Mouse (Mus musculus) forebrain, embryonic 11.5 days (tissue): ENCODE measurements around the gene Larp6. TPM values are rescaled to one million over a fixed set of nuclear protein-coding genes. Genes with fewer than 3 reads are reported as not detected.

ENCODE experiments used
- ATAC-seq: fragments of 200-750 bp; cut with Nextera tagmentation; replicated peaks from 2 replicates; pipeline ENCODE4 v1.8.0; 2017; ENCODE audit warnings: moderate TSS enrichment; ENCODE audit not compliant: low FRiP score
- DNase-seq: peaks from one replicate; pipeline ENCODE4 v3.0.0-alpha.2; 2017; ENCODE audit warnings: low spot score
- H3K27ac ChIP-seq: fragments of 300-500 bp; sonication (generic); 2 replicates; pipeline ENCODE4 v1.5.1; 2014; ENCODE audit warnings: low read depth, low read length
- H3K27me3 ChIP-seq: fragments of 300-500 bp; sonication (generic); 2 replicates; pipeline ENCODE4 v1.6.1; 2014; ENCODE audit warnings: mild to moderate bottlenecking, low read length, mixed read lengths; ENCODE audit not compliant: control insufficient read depth, insufficient read depth
- H3K36me3 ChIP-seq: fragments of 300-500 bp; sonication (generic); 2 replicates; pipeline ENCODE4 v1.6.1; 2014; ENCODE audit warnings: mild to moderate bottlenecking, low read length, moderate library complexity, mixed read lengths; ENCODE audit not compliant: control insufficient read depth, insufficient read depth
- H3K4me1 ChIP-seq: fragments of 300-500 bp; sonication (generic); replicated peaks from 2 replicates; pipeline ENCODE4 v1.6.1; 2014; ENCODE audit warnings: low read length, mixed read lengths; ENCODE audit not compliant: control insufficient read depth, insufficient read depth
- H3K4me2 ChIP-seq: fragments of 300-500 bp; sonication (generic); 2 replicates; pipeline ENCODE4 v1.6.1; 2014; ENCODE audit warnings: low read depth, mild to moderate bottlenecking, low read length, moderate library complexity, mixed read lengths; ENCODE audit not compliant: severe bottlenecking
- H3K4me3 ChIP-seq: fragments of 300-500 bp; sonication (generic); 2 replicates; pipeline ENCODE4 v1.5.1; 2014; ENCODE audit warnings: low read depth, low read length
- H3K9ac ChIP-seq: fragments of 300-500 bp; sonication (generic); 2 replicates; pipeline ENCODE4 v1.6.1; 2014; ENCODE audit warnings: low read length
- H3K9me3 ChIP-seq: fragments of 300-500 bp; sonication (generic); 2 replicates; pipeline ENCODE4 v1.6.1; 2016; ENCODE audit warnings: low read length, mixed read lengths; ENCODE audit not compliant: control insufficient read depth
- WGBS: fragments of 180-500 bp; shearing (Covaris S2); extraction: QIAGEN DNeasy Blood & Tissue Kit; methylation state at CpG from one replicate; pipeline ENCODE4 v1.1.7; 2014; 5-methylcytosine and 5-hydroxymethylcytosine counted together
- polyA plus RNA-seq: library from polyadenylated mRNA; unstranded; fragments of >200 nt; fragmentation: Nextera tagmentation; extraction: Ambion mirVana; gene quantifications from 2 replicates; pipeline ENCODE4 v1.2.1, GENCODE M21; 2014

Gene Larp6
- polyA plus RNA-seq, 1 experiment from 2014 or later: 1.4 TPM

DNA sequence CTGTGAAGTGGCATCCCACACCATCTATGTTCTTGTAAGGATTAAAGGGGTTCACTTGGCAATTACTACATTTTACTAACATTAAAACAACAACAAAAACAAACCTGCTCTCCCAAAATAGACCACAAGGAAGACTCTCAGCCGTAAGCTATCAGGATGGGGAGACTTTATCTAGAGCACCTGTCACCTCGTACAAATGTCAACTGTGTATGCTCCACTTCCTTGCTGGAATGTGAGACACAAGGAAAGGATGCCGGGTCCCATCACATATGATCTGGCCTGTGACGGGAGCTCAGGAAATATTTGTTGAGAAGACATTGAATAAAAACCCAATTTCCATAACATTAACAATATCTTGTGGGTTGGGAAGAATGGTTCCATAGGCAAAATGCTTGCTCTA, 32.2 kb downstream of the Larp6 start:
- Histone ChIP-seq H3K9me3 (0 out of 2 replicates have a peak, but pooled peaks cover 2% of the 10 kb centered on the region), H3K4me1 (no peaks in the 10 kb centered on the region), H3K9ac (no peak overlapping the region), H3K4me2 (no peak overlapping the region), H3K4me3 (no peak overlapping the region), H3K27ac (no peak overlapping the region), H3K36me3 (no peaks in the 10 kb centered on the region), H3K27me3 (no peaks in the 10 kb centered on the region)
- 64% methylated on average over 4 of the region's 4 CpGs for WGBS
- DNase-seq (no peak), ATAC-seq (no peak)

DNA sequence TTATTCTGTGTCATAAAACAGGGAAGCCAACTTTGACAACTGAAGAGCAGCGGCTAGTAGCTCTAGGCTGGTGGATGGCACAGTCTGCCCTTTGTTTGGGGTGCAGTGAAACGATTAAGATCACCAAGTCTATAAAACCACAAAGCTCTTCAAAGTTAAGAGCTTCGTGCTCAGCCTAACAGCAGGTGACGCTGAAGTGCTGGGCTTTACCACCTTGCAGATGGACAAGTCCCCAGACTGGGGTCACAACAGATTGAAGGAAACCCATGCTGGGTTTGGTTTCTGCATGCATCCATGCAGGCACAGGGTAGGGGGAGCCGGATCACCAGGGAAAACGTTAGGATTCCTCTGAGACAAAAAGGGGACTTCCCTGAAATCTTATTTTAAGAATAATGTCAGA, 33.8 kb downstream of the Larp6 start:
- H3K4me2 ChIP-seq: no peak overlapping the region
- no peaks in the 10 kb centered on the region for H3K4me1 ChIP-seq
- no peak overlapping the region for H3K9ac ChIP-seq
- DNase-seq (no peak), ATAC-seq (no peak)
- no peaks in the 10 kb centered on the region for H3K36me3 ChIP-seq
- 0 out of 2 replicates have a peak, but pooled peaks cover 2% of the 10 kb centered on the region for H3K9me3 ChIP-seq
- no peak overlapping the region for H3K4me3 ChIP-seq
- WGBS: 54% methylated on average over 6 of the region's 6 CpGs
- H3K27me3 ChIP-seq: no peaks in the 10 kb centered on the region
- no peak overlapping the region for H3K27ac ChIP-seq

DNA sequence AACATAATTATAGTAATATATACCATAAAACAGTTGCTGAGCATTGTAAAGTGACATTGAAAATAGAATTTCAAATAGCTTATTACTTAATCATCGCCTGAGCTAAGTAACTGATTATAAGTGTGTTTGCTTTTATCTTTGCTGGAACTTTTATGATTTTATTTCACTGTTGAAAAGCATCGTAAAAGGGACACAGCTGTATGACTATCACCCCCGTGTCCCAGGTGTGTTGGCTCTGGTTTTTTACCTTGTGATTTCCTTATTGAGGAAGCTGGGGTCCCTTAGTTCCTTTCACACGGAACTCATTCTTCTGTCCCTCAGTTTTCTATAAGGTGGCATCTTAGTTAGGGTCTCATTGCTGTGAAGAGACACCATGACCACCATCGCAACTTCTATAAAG, 34.9 kb downstream of the Larp6 start:
- H3K4me2 ChIP-seq: no peak overlapping the region

DNA sequence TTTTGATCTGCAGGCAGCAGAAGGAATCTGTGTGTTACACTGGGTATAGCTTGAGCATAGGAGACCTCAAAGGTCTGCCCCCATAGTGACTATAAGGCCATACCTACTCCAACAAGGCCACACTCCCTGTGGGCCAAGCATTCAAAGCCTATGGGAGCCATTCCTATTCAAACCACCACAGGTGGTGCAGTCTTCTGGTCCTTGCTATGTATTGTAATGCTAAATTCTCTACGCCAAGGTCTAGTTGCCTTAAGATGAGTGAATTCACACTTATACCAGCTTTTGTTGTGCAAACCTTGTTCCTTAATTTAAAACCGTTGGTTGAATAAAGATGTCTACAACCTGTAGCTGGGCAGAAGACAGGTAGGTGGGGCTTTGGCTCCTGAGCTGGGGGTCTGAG, 35.4 kb downstream of the Larp6 start:
- no peak overlapping the region for H3K27ac ChIP-seq
- 87% methylated on average over 2 of the region's 2 CpGs for WGBS
- no peak overlapping the region for H3K4me3 ChIP-seq
- H3K9ac ChIP-seq: no peak overlapping the region
- H3K27me3 ChIP-seq: no peaks in the 10 kb centered on the region
- no peak for DNase-seq
- ATAC-seq: no peak
- H3K36me3 ChIP-seq: no peaks in the 10 kb centered on the region
- H3K4me1 ChIP-seq: no peaks in the 10 kb centered on the region
- no peak overlapping the region for H3K4me2 ChIP-seq
- H3K9me3 ChIP-seq: 0 out of 2 replicates have a peak, but pooled peaks cover 2% of the 10 kb centered on the region

More for the DNA sequence above, 34.9 kb downstream of the Larp6 start:
- Histone ChIP-seq H3K4me3 (no peak overlapping the region), H3K9me3 (0 out of 2 replicates have a peak, but pooled peaks cover 2% of the 10 kb centered on the region), H3K9ac (no peak overlapping the region), H3K4me1 (no peaks in the 10 kb centered on the region), H3K27me3 (no peaks in the 10 kb centered on the region), H3K36me3 (no peaks in the 10 kb centered on the region), H3K27ac (no peak overlapping the region)
- ATAC-seq (no peak), DNase-seq (no peak)
- 90% methylated on average over 5 of the region's 5 CpGs for whole genome bisulfite sequencing

DNA sequence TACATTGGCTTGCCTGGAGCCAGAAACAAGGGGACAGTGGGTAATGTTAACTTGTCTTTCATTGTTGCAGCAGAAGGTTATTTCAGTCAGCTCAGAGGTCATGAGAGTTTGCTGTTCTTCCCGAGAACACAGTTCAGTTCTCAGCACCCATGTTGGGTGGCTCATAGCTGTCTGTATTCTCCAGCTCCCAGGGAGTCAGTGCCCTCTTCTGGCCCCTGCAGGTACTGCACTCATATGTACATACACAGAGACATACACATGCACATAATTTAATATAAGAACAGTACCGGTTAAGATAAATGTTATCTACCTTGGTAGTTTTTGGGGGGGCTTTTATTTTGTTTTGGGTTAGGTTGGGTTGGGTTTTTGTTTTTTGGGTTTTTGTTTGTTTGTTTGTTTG, 36.3 kb downstream of the Larp6 start:
- H3K36me3 ChIP-seq: no peaks in the 10 kb centered on the region
- DNase-seq (no peak), ATAC-seq (no peak)
- H3K4me3 ChIP-seq: no peak overlapping the region
- H3K27me3 ChIP-seq: no peaks in the 10 kb centered on the region
- H3K9me3 ChIP-seq: 0 out of 2 replicates have a peak, but pooled peaks cover 2% of the 10 kb centered on the region
- no peak overlapping the region for H3K27ac ChIP-seq
- no peak overlapping the region for H3K4me2 ChIP-seq
- WGBS: 85% methylated on average over 2 of the region's 2 CpGs
- no peak overlapping the region for H3K9ac ChIP-seq
- no peaks in the 10 kb centered on the region for H3K4me1 ChIP-seq

DNA sequence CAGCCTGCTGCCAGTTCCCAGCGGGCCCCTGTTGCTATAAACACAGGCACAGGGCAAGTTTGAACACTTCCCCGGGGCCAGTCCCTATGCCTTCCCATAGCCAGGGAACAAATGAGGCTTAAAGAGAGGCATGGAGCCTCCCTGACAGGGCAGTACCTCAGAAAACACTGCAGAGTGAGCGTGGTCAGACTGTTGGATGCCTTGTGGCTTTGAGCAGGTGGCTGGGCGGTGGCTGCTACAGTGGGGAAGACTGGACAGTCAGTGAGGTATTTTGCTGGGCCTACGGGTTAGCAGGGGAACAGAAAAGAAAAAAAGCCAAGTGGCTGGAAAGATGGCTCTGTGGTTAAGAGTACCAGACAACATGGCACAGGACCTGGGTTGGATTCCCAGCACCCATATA, 38.3 kb downstream of the Larp6 start:
- H3K9ac ChIP-seq: no peak overlapping the region
- 92% methylated on average over 5 of the region's 5 CpGs for WGBS
- H3K4me2 ChIP-seq: no peak overlapping the region
- no peaks in the 10 kb centered on the region for H3K4me1 ChIP-seq
- ATAC-seq (no peak), DNase-seq (peak; percentile 24)
- H3K9me3 ChIP-seq: 0 out of 2 replicates have a peak, but pooled peaks cover 2% of the 10 kb centered on the region
- H3K27ac ChIP-seq: no peak overlapping the region
- H3K4me3 ChIP-seq: no peak overlapping the region
- no peaks in the 10 kb centered on the region for H3K36me3 ChIP-seq
- no peaks in the 10 kb centered on the region for H3K27me3 ChIP-seq

DNA sequence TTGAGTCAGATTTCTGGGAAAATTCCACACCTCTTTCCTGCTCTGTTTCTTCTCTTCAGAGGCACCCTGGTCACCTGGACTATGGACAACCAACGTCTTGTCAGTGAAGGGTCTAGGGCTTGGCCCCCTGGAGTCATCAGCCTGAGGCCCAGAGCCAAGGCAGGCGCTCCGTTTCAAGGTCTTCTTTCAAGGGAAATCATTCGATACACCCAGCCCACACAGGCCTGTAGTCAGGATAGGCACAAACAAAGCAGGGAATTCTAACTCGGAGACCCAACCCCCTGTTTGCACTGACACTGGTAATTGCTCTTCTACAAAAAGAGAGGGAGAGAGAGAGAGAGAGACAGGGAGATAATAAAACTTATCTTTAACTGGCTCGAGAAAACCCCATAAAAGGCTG, 39.2 kb downstream of the Larp6 start:
- 74% methylated on average over 6 of the region's 6 CpGs for WGBS
- no peak for ATAC-seq

DNA sequence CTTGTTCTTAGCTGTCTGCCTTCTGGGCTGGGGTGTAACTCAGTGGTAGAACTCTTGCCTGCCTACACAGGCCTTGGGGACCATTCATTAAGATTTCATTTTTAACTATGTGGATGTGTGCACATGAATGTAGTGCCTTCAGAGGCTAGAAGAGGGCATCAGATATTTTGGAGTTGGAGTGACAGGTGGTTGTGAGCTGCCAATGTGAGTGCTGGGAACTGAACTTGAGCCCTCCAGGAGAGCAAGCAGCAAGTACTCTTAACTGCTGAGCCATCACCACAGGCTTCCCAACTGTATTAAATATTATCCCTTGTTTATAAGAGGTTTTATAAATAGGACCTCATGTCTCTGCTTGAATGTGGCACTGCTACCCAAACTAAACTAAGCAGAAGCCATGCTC, 39.8 kb downstream of the Larp6 start:
- DNase-seq (peak; percentile 4), ATAC-seq (no peak)
- Histone ChIP-seq H3K9ac (no peak overlapping the region), H3K36me3 (no peaks in the 10 kb centered on the region), H3K4me2 (no peak overlapping the region), H3K27me3 (no peaks in the 10 kb centered on the region), H3K27ac (no peak overlapping the region), H3K4me1 (no peaks in the 10 kb centered on the region), H3K9me3 (0 out of 2 replicates have a peak, but pooled peaks cover 2% of the 10 kb centered on the region), H3K4me3 (no peak overlapping the region)

More for the DNA sequence above, 39.2 kb downstream of the Larp6 start:
- no peaks in the 10 kb centered on the region for H3K27me3 ChIP-seq
- H3K4me1 ChIP-seq: no peaks in the 10 kb centered on the region
- no peak overlapping the region for H3K27ac ChIP-seq
- no peak for DNase-seq
- no peak overlapping the region for H3K9ac ChIP-seq
- no peaks in the 10 kb centered on the region for H3K36me3 ChIP-seq
- H3K4me2 ChIP-seq: no peak overlapping the region
- no peak overlapping the region for H3K4me3 ChIP-seq
- 0 out of 2 replicates have a peak, but pooled peaks cover 2% of the 10 kb centered on the region for H3K9me3 ChIP-seq

DNA sequence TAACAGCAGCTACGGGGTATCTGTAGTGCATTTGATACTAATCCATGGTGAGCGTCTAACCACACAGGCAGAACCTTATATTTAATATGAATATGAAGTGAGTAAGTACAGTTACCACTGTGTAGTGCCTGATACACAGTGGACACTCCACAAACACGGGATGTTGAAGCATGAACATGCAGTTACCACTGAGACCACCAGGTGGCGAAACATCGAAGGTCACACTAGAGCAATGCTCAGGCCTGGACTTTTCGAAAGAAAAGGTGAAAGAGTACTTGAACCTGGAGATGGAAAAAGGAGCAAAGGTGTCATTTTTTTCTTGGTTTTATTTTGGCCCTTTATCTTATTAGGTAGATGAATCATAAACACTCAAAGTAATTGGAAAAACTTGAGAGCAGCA, 43.5 kb downstream of the Larp6 start:
- Histone ChIP-seq H3K9me3 (no peaks in the 10 kb centered on the region), H3K4me1 (no peaks in the 10 kb centered on the region), H3K36me3 (no peaks in the 10 kb centered on the region), H3K27me3 (no peaks in the 10 kb centered on the region), H3K27ac (no peak overlapping the region), H3K9ac (no peak overlapping the region), H3K4me3 (no peak overlapping the region), H3K4me2 (no peak overlapping the region)
- ATAC-seq (no peak), DNase-seq (peak; percentile 79)
- WGBS: 42% methylated on average over 6 of the region's 6 CpGs
